28 mouse cellular contexts compared by ENCODE assay signal in the genomic region with DNA sequence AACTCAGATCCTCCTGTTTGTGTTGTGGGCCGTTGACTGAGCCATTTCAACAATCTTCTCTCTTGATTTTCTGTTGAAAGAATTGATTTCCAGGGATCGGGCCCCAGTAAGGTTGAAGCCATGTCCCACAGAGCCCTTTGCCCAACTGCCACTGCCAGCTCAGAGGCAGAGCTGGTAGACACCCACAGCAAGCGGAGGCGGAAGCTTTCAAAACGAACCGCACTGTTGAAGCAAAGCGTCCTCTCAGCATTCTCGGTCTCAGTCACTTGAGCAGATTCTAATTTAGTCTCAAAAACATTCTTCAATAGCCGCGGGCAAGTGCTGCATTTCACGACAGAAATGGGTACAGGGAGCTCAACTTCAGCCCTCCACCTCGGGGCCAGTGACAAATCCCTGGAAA.
A peak's percentile ranks its signal among the peaks of the same experiment; 100 is the strongest.
DNase-seq lines count a peak whose midpoint lies in the region; ATAC-seq lines count a peak whose summit lies in the region.
"Had no signal": no experiment of that assay in that cellular context is flagged by ENCODE, and none has a peak within 500 bp of the region (broad histone marks: within the 10 kb centered on the region; RNA-seq: fewer than 3 reads in every experiment).

No protein-coding gene starts in this region.

- H3K36me3 ChIP-seq in kidney, embryonic 15.5 days: no peaks in the 10 kb centered on the region
- H3K36me3 ChIP-seq: embryonic facial prominence, embryonic 10.5 days; forebrain, embryonic 15.5 days; heart, embryonic 15.5 days; hindbrain, embryonic 13.5 days; limb, embryonic 15.5 days; midbrain, embryonic 15.5 days; neural tube, embryonic 13.5 days; stomach, embryonic 15.5 days had no signal

- no peaks in the 10 kb centered on the region for H3K27me3 ChIP-seq in kidney, embryonic 15.5 days
- H3K27me3 ChIP-seq: forebrain, embryonic 15.5 days; heart, embryonic 15.5 days; hindbrain, embryonic 13.5 days; limb, embryonic 15.5 days; midbrain, embryonic 15.5 days; neural tube, embryonic 13.5 days; stomach, embryonic 15.5 days had no signal

- intact Hi-C loops in left cerebral cortex, postnatal 36 days (cut with DNase I): no loop called here

- H3K9ac ChIP-seq in kidney, embryonic 15.5 days: no peak overlapping the region
- H3K9ac ChIP-seq: forebrain, embryonic 15.5 days; heart, embryonic 15.5 days; hindbrain, embryonic 13.5 days; limb, embryonic 15.5 days; liver, embryonic 14.5 days; lung, embryonic 14.5 days; midbrain, embryonic 15.5 days; neural tube, embryonic 13.5 days; stomach, embryonic 15.5 days had no signal

- no peaks in the 10 kb centered on the region for H3K9me3 ChIP-seq in kidney, embryonic 15.5 days (replicated peaks)
- H3K9me3 ChIP-seq: embryonic facial prominence, embryonic 10.5 days; forebrain, embryonic 15.5 days; heart, embryonic 15.5 days; hindbrain, embryonic 13.5 days; limb, embryonic 15.5 days; midbrain, embryonic 15.5 days; neural tube, embryonic 13.5 days; stomach, embryonic 15.5 days had no signal

- WGBS in kidney, embryonic 15.5 days: 89% methylated on average over 12 of the region's 12 CpGs

- ATAC-seq in kidney, embryonic 15.5 days (replicated peaks; ENCODE audit: low FRiP score): no peak
- ATAC-seq: activated CD4-positive, CD25-positive, alpha-beta regulatory T cell, adult 4 months; forebrain, embryonic 15.5 days; midbrain, embryonic 15.5 days had no signal

- H3K4me3 ChIP-seq in kidney, embryonic 15.5 days (replicated peaks): no peak overlapping the region
- H3K4me3 ChIP-seq: embryonic facial prominence, embryonic 10.5 days; forebrain, embryonic 15.5 days; gastrocnemius, adult 2 months; heart, embryonic 15.5 days; hindbrain, embryonic 13.5 days; limb, embryonic 15.5 days; midbrain, embryonic 15.5 days; neural tube, embryonic 13.5 days; stomach, embryonic 15.5 days had no signal

- H3K4me1 ChIP-seq in kidney, embryonic 15.5 days: no peaks in the 10 kb centered on the region
- H3K4me1 ChIP-seq: embryonic facial prominence, embryonic 10.5 days; heart, embryonic 15.5 days; limb, embryonic 15.5 days; midbrain, embryonic 15.5 days; stomach, embryonic 15.5 days had no signal

- H3K27ac ChIP-seq in kidney, embryonic 15.5 days: no peak overlapping the region
- H3K27ac ChIP-seq: embryonic facial prominence, embryonic 10.5 days; forebrain, embryonic 15.5 days; gastrocnemius, adult 2 months; heart, embryonic 15.5 days; hindbrain, embryonic 13.5 days; limb, embryonic 15.5 days; liver, embryonic 14.5 days; midbrain, embryonic 15.5 days; neural tube, embryonic 13.5 days; stomach, embryonic 15.5 days had no signal

- no peak overlapping the region for H3K4me2 ChIP-seq in kidney, embryonic 15.5 days
- H3K4me2 ChIP-seq: forebrain, embryonic 15.5 days; heart, embryonic 15.5 days; hindbrain, embryonic 13.5 days; limb, embryonic 15.5 days; lung, embryonic 14.5 days; midbrain, embryonic 15.5 days; neural tube, embryonic 13.5 days; stomach, embryonic 15.5 days had no signal

- peak; percentile 12 for DNase-seq in layer of hippocampus, adult 11-12 months (ENCODE audit: low spot score)
- DNase-seq in layer of hippocampus, postnatal 14 days (ENCODE audit: low spot score in 2 of 2): no peak
- DNase-seq in right cerebral cortex, adult 2 months (ENCODE audit: low spot score in 2 of 2): peak; percentile 58 to 71
- no peak for DNase-seq in right cerebral cortex, postnatal 14 days
- peak; percentile 52 to 62 for DNase-seq in left cerebral cortex, postnatal 36 days (ENCODE audit: low spot score in 2 of 2)
- no peak for DNase-seq in embryo, embryonic 10.5 days (ENCODE audit: low spot score)
- DNase-seq in gastrocnemius, postnatal 4 days (ENCODE audit: low spot score in 2 of 2): no peak
- DNase-seq: adrenal gland, adult 8-10 months; cerebellum, adult 18-20 months; cerebellum, postnatal 36 days; gastrocnemius, adult 2 months; heart, postnatal 36 days; kidney, adult 11 months; kidney, postnatal 4 days; lung, embryonic 14.5 days; lung, postnatal 4 days; thymus, adult 2 months had no signal

Comparison
In these comparisons a context has a peak if more than half of its experiments do, and no peak if none do; other contexts are left out.
1. DNase-seq: peak in layer of hippocampus, adult 11-12 months (single experiment), right cerebral cortex, adult 2 months (2 of 2) and left cerebral cortex, postnatal 36 days (2 of 2); none in layer of hippocampus, postnatal 14 days (0 of 2), right cerebral cortex, postnatal 14 days (single experiment), embryo, embryonic 10.5 days (single experiment) and gastrocnemius, postnatal 4 days (0 of 2).